Mouse (Mus musculus) liver, embryonic 14.5 days (tissue): ENCODE data around the gene Spsb4.

Experiments used
- CTCF ChIP-seq: IDR thresholded peaks from 2 replicates; pipeline ENCODE4 v1.5.1; 2016; ENCODE audit warnings: antibody characterized with exemption, low read depth, control low read depth
- EP300 ChIP-seq: IDR thresholded peaks from 2 replicates; pipeline ENCODE4 v1.6.1; 2016; ENCODE audit warnings: antibody characterized with exemption, low read depth

- TF ChIP-seq CTCF (no peak; the same call in 1 of the 2 replicates), EP300 (no peak)
Observed at GRCm38 (mm10) chr9:96989389-96989990, 29.2 kb downstream of the Spsb4 start.
